Mouse (Mus musculus) olfactory bulb, adult 2 months (tissue): ENCODE data around the gene Mbnl2.

ENCODE experiments used
- CTCF ChIP-seq: fragments of 200-500 bp; IDR thresholded peaks from 2 replicates; pipeline ENCODE4 v1.5.1; 2012; ENCODE audit warnings: low read depth, mild to moderate bottlenecking, low read length, moderate library complexity; ENCODE audit not compliant: insufficient read depth
- POLR2A ChIP-seq: fragments of 200-500 bp; IDR thresholded peaks from 2 replicates; pipeline ENCODE4 v1.6.1; 2012; ENCODE audit warnings: mild to moderate bottlenecking, low read depth, low read length, moderate library complexity; ENCODE audit not compliant: insufficient read depth

- no peak for TF ChIP-seq CTCF
- TF ChIP-seq POLR2A = no peak
These were observed 188.7 kb downstream of the Mbnl2 start for GRCm38 (mm10) chr14:120463938-120464727.
